Mouse (Mus musculus) CH12.LX (cell line): ENCODE results near the gene Dstn. TPM values are rescaled to one million over a fixed set of nuclear protein-coding genes. Genes with fewer than 3 reads are reported as not detected.

Experiments used
- DNase-seq: peaks from one replicate; pipeline ENCODE4 v3.0.0-alpha.2; 2013; ENCODE audit errors: extremely low read depth
- H3K27ac ChIP-seq: 2 replicates; pipeline ENCODE4 v1.5.1; 2012; ENCODE audit warnings: low read depth, mild to moderate bottlenecking, control low read depth, moderate library complexity; ENCODE audit not compliant: insufficient read depth
- H3K27me3 ChIP-seq: replicated peaks from 2 replicates; pipeline ENCODE3; 2012; ENCODE audit warnings: inconsistent platforms
- H3K36me3 ChIP-seq, 2 experiments: replicated peaks in 1 of 2; 2 replicates each; pipeline versions ENCODE3 to v1.6.1; 2012; ENCODE audit warnings: inconsistent platforms in 1 of 2, low read length in 1 of 2, mild to moderate bottlenecking in 1 of 2, mixed read lengths in 1 of 2, moderate library complexity in 1 of 2; ENCODE audit not compliant: control insufficient read depth in 1 of 2, insufficient read depth in 1 of 2
- H3K4me1 ChIP-seq, 2 experiments: 2 replicates each; pipeline ENCODE4 v1.6.1; 2012; ENCODE audit warnings: inconsistent platforms in 1 of 2, moderate library complexity in 1 of 2; ENCODE audit not compliant: insufficient read depth in 2 of 2, control insufficient read depth in 1 of 2
- H3K4me2 ChIP-seq: 2 replicates; pipeline ENCODE4 v1.6.1; 2012; ENCODE audit warnings: low read depth, mild to moderate bottlenecking, control low read depth; ENCODE audit not compliant: poor library complexity, insufficient read depth, severe bottlenecking
- H3K4me3 ChIP-seq, 3 experiments: fragments of 150-350 bp in 1 of 3; sonication (generic) in 1 of 3; replicated peaks in 1 of 3; 2 replicates each; pipeline versions ENCODE3 to v1.5.1; 2011 to 2012; ENCODE audit warnings: low read depth in 2 of 3, low read length in 2 of 3, mild to moderate bottlenecking in 2 of 3, moderate library complexity in 2 of 3, control low read depth in 1 of 3, improper control_type of control experiment in 1 of 3, inconsistent platforms in 1 of 3, mixed read lengths in 1 of 3; ENCODE audit not compliant: poor library complexity in 1 of 3
- H3K79me2 ChIP-seq: replicated peaks from 2 replicates; pipeline ENCODE4 v1.6.1; 2012; ENCODE audit warnings: mild to moderate bottlenecking, moderate library complexity; ENCODE audit not compliant: control insufficient read depth, poor library complexity, insufficient read depth, severe bottlenecking; ENCODE audit errors: extremely low read depth
- H3K9ac ChIP-seq: 2 replicates; pipeline ENCODE4 v1.6.1; 2012; ENCODE audit warnings: low read depth, mild to moderate bottlenecking, control low read depth, moderate library complexity; ENCODE audit not compliant: insufficient read depth
- H3K9me3 ChIP-seq: replicated peaks from 2 replicates; pipeline ENCODE3; 2012; ENCODE audit warnings: low read length, inconsistent platforms, mixed read lengths
- CTCF ChIP-seq, 2 experiments: IDR thresholded peaks in 1 of 2; conservative IDR thresholded peaks in 1 of 2; 2 replicates each; pipeline ENCODE4 v1.5.1; 2011 to 2012; ENCODE audit warnings: low read depth in 2 of 2, low read length in 2 of 2, improper control_type of control experiment in 1 of 2, inconsistent platforms in 1 of 2, mild to moderate bottlenecking in 1 of 2, moderate library complexity in 1 of 2
- HCFC1 ChIP-seq: IDR thresholded peaks from 2 replicates; pipeline ENCODE4 v1.6.1; 2012; ENCODE audit warnings: low read depth, mild to moderate bottlenecking, inconsistent platforms, low read length, improper control_type of control experiment
- JUND ChIP-seq: conservative IDR thresholded peaks from 2 replicates; pipeline ENCODE4 v1.6.1; 2011; ENCODE audit warnings: low read depth, low read length, improper control_type of control experiment
- KAT2A ChIP-seq: IDR thresholded peaks from 2 replicates; pipeline ENCODE4 v1.6.1; 2012; ENCODE audit warnings: low read length, improper control_type of control experiment, inconsistent platforms; ENCODE audit not compliant: insufficient replicate concordance
- MXI1 ChIP-seq: IDR thresholded peaks from 2 replicates; pipeline ENCODE4 v1.6.1; 2011; ENCODE audit warnings: mild to moderate bottlenecking, low read depth, low read length, improper control_type of control experiment
- MYC ChIP-seq: IDR thresholded peaks from 2 replicates; pipeline ENCODE4 v1.6.1; 2011; ENCODE audit warnings: low read depth, mild to moderate bottlenecking, improper control_type of control experiment, low read length
- RAD21 ChIP-seq: IDR thresholded peaks from 2 replicates; pipeline ENCODE4 v1.6.1; 2011; ENCODE audit warnings: low read depth, mild to moderate bottlenecking, low read length, improper control_type of control experiment, moderate library complexity
- TBP ChIP-seq: conservative IDR thresholded peaks from 2 replicates; pipeline ENCODE4 v1.6.1; 2011; ENCODE audit warnings: low read depth, low read length, improper control_type of control experiment
- TCF12 ChIP-seq: IDR thresholded peaks from 2 replicates; pipeline ENCODE4 v1.6.1; 2014; ENCODE audit warnings: low read depth, mild to moderate bottlenecking, inconsistent platforms, low read length, improper control_type of control experiment
- ZNF384 ChIP-seq: IDR thresholded peaks from 2 replicates; pipeline ENCODE4 v1.6.1; 2012; ENCODE audit warnings: low read depth, low read length, improper control_type of control experiment, inconsistent platforms
- dilution Hi-C: fragments of 300-500 bp; cut with MboI; formaldehyde crosslinking; loops from 2 replicates; pipeline ENCODE4 v1.14.3; 2020; ENCODE audit warnings: low sequenced_read_pairs; ENCODE audit not compliant: extremely low pct_unique_long_range_greater_than_20kb, extremely low pct_ligation_motif_present
- in situ Hi-C: fragments of 300-500 bp; cut with MboI; formaldehyde crosslinking; loops from 3 replicates; pipeline ENCODE4 v1.14.3; 2019; ENCODE audit warnings: low sequenced_read_pairs, low pct_ligation_motif_present, low pct_unique_long_range_greater_than_20kb, mixed read lengths
- polyA plus RNA-seq: library from polyadenylated mRNA; unstranded; fragments of >175 nt; gene quantifications from 2 replicates; pipeline ENCODE4 v1.2.1, GENCODE M21; 2012; ENCODE audit warnings: low read depth; ENCODE audit not compliant: insufficient read length
- total RNA-seq, 2 experiments: library from RNA; depleted of rRNA; stranded (reverse); fragments of 300-350 nt in 1 of 2; fragments of >200 nt in 1 of 2; gene quantifications; 2 replicates each; pipeline ENCODE4 v1.2.3; 2012 to 2014

The Dstn gene
- total and polyA plus RNA-seq, 3 experiments = 68.9 to 266 (median 151) TPM

- no peak overlapping the region for H3K4me2 ChIP-seq
- H3K4me3 ChIP-seq = no peak overlapping the region
- no peaks in the 10 kb centered on the region for H3K27me3 ChIP-seq
- DNase-seq = no peak
- H3K9ac ChIP-seq = no peak overlapping the region
- H3K27ac ChIP-seq = no peak overlapping the region
- TF ChIP-seq TCF12 (no peak), CTCF (conservative IDR thresholded peaks at IDR 0.05 in 1 of 2, IDR thresholded peaks at IDR 0.05 in 1 of 2; ENCODE audit: low read depth in 2 of 2, low read length in 2 of 2) (peak in 1 of 2 experiments; percentile 22; a peak in 2 of 4 replicates), RAD21 (peak; percentile 17), KAT2A (no peak)
- peaks cover 0 to 2% of the 10 kb centered on the region in 2 experiments for H3K36me3 ChIP-seq
- H3K4me1 ChIP-seq = peaks cover 0 to 31% of the 10 kb centered on the region in 2 experiments; a peak in 2 of 4 replicates
- dilution Hi-C loops = no loop called here
- peaks cover 50% of the 10 kb centered on the region for H3K79me2 ChIP-seq
- in situ Hi-C loops = loop anchor here (5.0 kb wide), 1 partner anchor 77 kb away; no protein-coding TSS in a partner anchor
- H3K9me3 ChIP-seq = no peaks in the 10 kb centered on the region
Observed at GRCm38 (mm10) chr2:143918831-143919502, 3.8 kb downstream of the Dstn start.

- Histone ChIP-seq H3K27ac (no peak overlapping the region), H3K27me3 (no peaks in the 10 kb centered on the region), H3K9me3 (no peaks in the 10 kb centered on the region), H3K79me2 (peaks cover 54% of the 10 kb centered on the region), H3K36me3 (peaks cover 0 to 7% of the 10 kb centered on the region in 2 experiments), H3K4me1 (peaks cover 2 to 28% of the 10 kb centered on the region in 2 experiments; a peak in 2 of 4 replicates), H3K4me3 (no peak overlapping the region), H3K4me2 (no peak overlapping the region), H3K9ac (no peak overlapping the region)
- TF ChIP-seq JUND (no peak), TBP (no peak), HCFC1 (no peak), TCF12 (no peak), ZNF384 (no peak), MYC (no peak)
- no peak for DNase-seq
- dilution Hi-C loops = no loop called here
- in situ Hi-C loops = no loop called here
Observed at GRCm38 (mm10) chr2:143924085-143924484, 9.0 kb downstream of the Dstn start.

GRCm38 (mm10) chr2:143925826-143926225, 10.7 kb downstream of the Dstn start:
- Histone ChIP-seq H3K9ac (no peak overlapping the region), H3K4me1 (peaks cover 2 to 26% of the 10 kb centered on the region in 2 experiments; a peak in 2 of 4 replicates), H3K4me3 (no peak overlapping the region), H3K36me3 (peaks cover 0 to 7% of the 10 kb centered on the region in 2 experiments), H3K9me3 (no peaks in the 10 kb centered on the region), H3K27ac (no peak overlapping the region), H3K27me3 (no peaks in the 10 kb centered on the region), H3K79me2 (peaks cover 40% of the 10 kb centered on the region), H3K4me2 (no peak overlapping the region)
- TF ChIP-seq CTCF (conservative IDR thresholded peaks at IDR 0.05 in 1 of 2, IDR thresholded peaks at IDR 0.05 in 1 of 2; ENCODE audit: low read depth in 2 of 2, low read length in 2 of 2) (peak in 1 of 2 experiments; percentile 22; a peak in 1 of 4 replicates), MXI1 (no peak)
- dilution Hi-C loops = no loop called here
- in situ Hi-C loops = no loop called here
- DNase-seq = no peak
